Comparison of ENCODE assay signal across 24 mouse cellular contexts in genomic region chr17:11483032-11483431, GRCm38 (mm10).
DNase-seq lines count a peak whose midpoint lies in the region; ATAC-seq and TF ChIP-seq lines count a peak whose summit lies in the region.
"Had no signal": no experiment of that assay in that cellular context is flagged by ENCODE, and none has a peak within 500 bp of the region (broad histone marks: within the 10 kb centered on the region; RNA-seq: fewer than 3 reads in every experiment).

No protein-coding gene starts in this region.

- ATAC-seq in lung, embryonic 14.5 days (ENCODE audit: insufficient read depth): no peak
- 0 out of 2 replicates have a peak, but pooled peaks have one; percentile 54 for ATAC-seq in common myeloid progenitor, adult 5-6 weeks (replicated peaks; ENCODE audit: low read depth, poor library complexity, severe bottlenecking)
- peak; percentile 80 for ATAC-seq in megakaryocyte progenitor cell, adult 5-6 weeks (replicated peaks; ENCODE audit: poor library complexity)
- ATAC-seq: forebrain, embryonic 15.5 days; hindbrain, postnatal 0 days; inflammation-experienced regulatory T-cells, adult 6 months had no signal

- H3K4me1 ChIP-seq in lung, embryonic 14.5 days (ENCODE audit: insufficient read depth): no peaks in the 10 kb centered on the region
- H3K4me1 ChIP-seq: embryonic facial prominence, embryonic 12.5 days; embryonic facial prominence, embryonic 15.5 days; forebrain, embryonic 12.5 days; forebrain, embryonic 15.5 days; heart, embryonic 15.5 days had no signal

- H3K9me3 ChIP-seq in lung, embryonic 14.5 days (ENCODE audit: low read depth, low read length): no peaks in the 10 kb centered on the region
- H3K9me3 ChIP-seq: embryonic facial prominence, embryonic 12.5 days; embryonic facial prominence, embryonic 15.5 days; forebrain, embryonic 12.5 days; forebrain, embryonic 15.5 days; heart, embryonic 15.5 days had no signal

- no peak overlapping the region for H3K4me2 ChIP-seq in lung, embryonic 14.5 days
- H3K4me2 ChIP-seq: embryonic facial prominence, embryonic 12.5 days; embryonic facial prominence, embryonic 15.5 days; forebrain, embryonic 12.5 days; forebrain, embryonic 15.5 days; heart, embryonic 11.5 days; heart, embryonic 15.5 days; hindbrain, embryonic 14.5 days had no signal

- TF ChIP-seq CTCF in lung, embryonic 14.5 days (IDR thresholded peaks at IDR 0.05; ENCODE audit: low read depth): no peak

- no peak overlapping the region for H3K9ac ChIP-seq in lung, embryonic 14.5 days
- H3K9ac ChIP-seq: embryonic facial prominence, embryonic 12.5 days; embryonic facial prominence, embryonic 15.5 days; forebrain, embryonic 12.5 days; forebrain, embryonic 15.5 days; heart, embryonic 15.5 days; hindbrain, embryonic 14.5 days had no signal

- H3K4me3 ChIP-seq in lung, embryonic 14.5 days (ENCODE audit: low read depth, low read length): no peak overlapping the region
- H3K4me3 ChIP-seq: embryonic facial prominence, embryonic 12.5 days; embryonic facial prominence, embryonic 15.5 days; erythroblast, embryonic 14.5 days; forebrain, embryonic 12.5 days; forebrain, embryonic 15.5 days; heart, embryonic 15.5 days had no signal

- DNase-seq in lung, embryonic 14.5 days: peak; percentile 3
- DNase-seq in lung, adult 18-20 months: no peak
- peak; percentile 72 for DNase-seq in 416B (ENCODE audit: low read depth)
- DNase-seq in T-cell, adult 2 months (ENCODE audit: low spot score): no peak
- DNase-seq: adrenal gland, postnatal 10 days; adrenal gland, postnatal 36 days; cerebellum, adult 18-20 months; cerebellum, adult 9-10 months; cerebellum, postnatal 14 days; gastrocnemius, postnatal 25 days; heart, postnatal 10 days; heart, postnatal 36 days had no signal

- no peak overlapping the region for H3K27ac ChIP-seq in lung, embryonic 14.5 days (ENCODE audit: low read depth)
- H3K27ac ChIP-seq: embryonic facial prominence, embryonic 12.5 days; embryonic facial prominence, embryonic 15.5 days; forebrain, embryonic 12.5 days; forebrain, embryonic 15.5 days; heart, embryonic 15.5 days; hindbrain, embryonic 14.5 days; hindbrain, postnatal 0 days had no signal

- 67% methylated on average over 2 of the region's 2 CpGs for WGBS in lung, embryonic 14.5 days

- no peaks in the 10 kb centered on the region for H3K27me3 ChIP-seq in lung, embryonic 14.5 days (ENCODE audit: insufficient read depth, low read length)
- H3K27me3 ChIP-seq: embryonic facial prominence, embryonic 12.5 days; embryonic facial prominence, embryonic 15.5 days; forebrain, embryonic 12.5 days; forebrain, embryonic 15.5 days; heart, embryonic 15.5 days had no signal

- H3K36me3 ChIP-seq in lung, embryonic 14.5 days (ENCODE audit: insufficient read depth): no peaks in the 10 kb centered on the region
- H3K36me3 ChIP-seq: embryonic facial prominence, embryonic 12.5 days; embryonic facial prominence, embryonic 15.5 days; forebrain, embryonic 12.5 days; forebrain, embryonic 15.5 days; heart, embryonic 15.5 days had no signal

Comparison
In these comparisons a context has a peak if more than half of its experiments do, and no peak if none do; other contexts are left out.
1. DNase-seq: peak in lung, embryonic 14.5 days (single experiment) and 416B (single experiment); none in lung, adult 18-20 months (0 of 2) and T-cell, adult 2 months (single experiment).